Mouse (Mus musculus): ENCODE measurements at regions not wholly inside any gene's neighbourhood (a gene's known extent, or its start where the extent isn't known, plus 50 kb on each side); places are given as distances from the start of the nearest gene placed in this dataset.

GRCm38 (mm10) chr8:87095211-87095610 lies 210.2 kb upstream of the N4bp1 start:
- Histone ChIP-seq H3K4me3 (ENCODE audit: insufficient read depth, low read length) (no peak overlapping the region), H3K27ac (ENCODE audit: insufficient read depth, low read length) (no peak overlapping the region), H3K4me1 (ENCODE audit: control insufficient read depth, insufficient read depth, low read length) (no peaks in the 10 kb centered on the region)
- TF ChIP-seq POLR2A (IDR thresholded peaks at IDR 0.05; ENCODE audit: low read depth, low read length): no peak
- no peak for TF ChIP-seq CTCF (IDR thresholded peaks at IDR 0.05; ENCODE audit: borderline replicate concordance, insufficient read depth, low read length)

- no peaks in the 10 kb centered on the region for H3K4me1 ChIP-seq (ENCODE audit: control insufficient read depth, insufficient read depth, low read length)
- H3K4me3 ChIP-seq (ENCODE audit: insufficient read depth, low read length): no peak overlapping the region
- TF ChIP-seq POLR2A (IDR thresholded peaks at IDR 0.05; ENCODE audit: low read depth, low read length) (no peak), CTCF (IDR thresholded peaks at IDR 0.05; ENCODE audit: borderline replicate concordance, insufficient read depth, low read length) (no peak)
- no peak overlapping the region for H3K27ac ChIP-seq (ENCODE audit: insufficient read depth, low read length)
Measured at GRCm38 (mm10) chr8:87094685-87095084, 209.6 kb upstream of the N4bp1 start.

GRCm38 (mm10) chr8:87093716-87094115 lies 208.7 kb upstream of the N4bp1 start:
- no peaks in the 10 kb centered on the region for H3K4me1 ChIP-seq (ENCODE audit: control insufficient read depth, insufficient read depth, low read length)
- H3K27ac ChIP-seq (ENCODE audit: insufficient read depth, low read length): no peak overlapping the region
- TF ChIP-seq CTCF (IDR thresholded peaks at IDR 0.05; ENCODE audit: borderline replicate concordance, insufficient read depth, low read length) (no peak), POLR2A (IDR thresholded peaks at IDR 0.05; ENCODE audit: low read depth, low read length) (no peak)
- no peak overlapping the region for H3K4me3 ChIP-seq (ENCODE audit: insufficient read depth, low read length)

GRCm38 (mm10) chr8:87093081-87093480 lies 208.0 kb upstream of the N4bp1 start:
- Histone ChIP-seq H3K27ac (ENCODE audit: insufficient read depth, low read length) (no peak overlapping the region), H3K4me1 (ENCODE audit: control insufficient read depth, insufficient read depth, low read length) (no peaks in the 10 kb centered on the region), H3K4me3 (ENCODE audit: insufficient read depth, low read length) (no peak overlapping the region)
- no peak for TF ChIP-seq POLR2A (IDR thresholded peaks at IDR 0.05; ENCODE audit: low read depth, low read length)
- TF ChIP-seq CTCF (IDR thresholded peaks at IDR 0.05; ENCODE audit: borderline replicate concordance, insufficient read depth, low read length): no peak

GRCm38 (mm10) chr8:87087451-87088095 lies 202.5 kb upstream of the N4bp1 start:
- Histone ChIP-seq H3K4me1 (ENCODE audit: control insufficient read depth, insufficient read depth, low read length) (no peaks in the 10 kb centered on the region), H3K4me3 (ENCODE audit: insufficient read depth, low read length) (no peak overlapping the region), H3K27ac (ENCODE audit: insufficient read depth, low read length) (no peak overlapping the region)
- TF ChIP-seq CTCF (IDR thresholded peaks at IDR 0.05; ENCODE audit: borderline replicate concordance, insufficient read depth, low read length) (no peak), POLR2A (IDR thresholded peaks at IDR 0.05; ENCODE audit: low read depth, low read length) (no peak)

- Histone ChIP-seq H3K4me3 (ENCODE audit: insufficient read depth, low read length) (no peak overlapping the region), H3K4me1 (ENCODE audit: control insufficient read depth, insufficient read depth, low read length) (no peaks in the 10 kb centered on the region)
- TF ChIP-seq CTCF (IDR thresholded peaks at IDR 0.05; ENCODE audit: borderline replicate concordance, insufficient read depth, low read length) (no peak), POLR2A (IDR thresholded peaks at IDR 0.05; ENCODE audit: low read depth, low read length) (no peak)
Measured at GRCm38 (mm10) chr8:87078260-87078659, 193.2 kb upstream of the N4bp1 start.

GRCm38 (mm10) chr8:87075921-87076320 lies 190.9 kb upstream of the N4bp1 start:
- Histone ChIP-seq H3K27ac (ENCODE audit: insufficient read depth, low read length) (no peak overlapping the region), H3K4me3 (ENCODE audit: insufficient read depth, low read length) (no peak overlapping the region), H3K4me1 (ENCODE audit: control insufficient read depth, insufficient read depth, low read length) (peaks cover 4% of the 10 kb centered on the region)
- TF ChIP-seq CTCF (IDR thresholded peaks at IDR 0.05; ENCODE audit: borderline replicate concordance, insufficient read depth, low read length) (no peak), POLR2A (IDR thresholded peaks at IDR 0.05; ENCODE audit: low read depth, low read length) (no peak)

More at GRCm38 (mm10) chr8:87078260-87078659, 193.2 kb upstream of the N4bp1 start:
- H3K27ac ChIP-seq (ENCODE audit: insufficient read depth, low read length): no peak overlapping the region

GRCm38 (mm10) chr8:87071224-87071623 lies 186.2 kb upstream of the N4bp1 start:
- Histone ChIP-seq H3K27ac (ENCODE audit: insufficient read depth, low read length) (peak overlapping the region; percentile 37; the same call in 1 of the 2 replicates), H3K4me3 (ENCODE audit: insufficient read depth, low read length) (no peak overlapping the region), H3K4me1 (ENCODE audit: control insufficient read depth, insufficient read depth, low read length) (peaks cover 7% of the 10 kb centered on the region)
- TF ChIP-seq POLR2A (IDR thresholded peaks at IDR 0.05; ENCODE audit: low read depth, low read length) (no peak), CTCF (IDR thresholded peaks at IDR 0.05; ENCODE audit: borderline replicate concordance, insufficient read depth, low read length) (no peak)

GRCm38 (mm10) chr8:87067106-87067505 lies 182.0 kb upstream of the N4bp1 start:
- Histone ChIP-seq H3K4me1 (ENCODE audit: control insufficient read depth, insufficient read depth, low read length) (peaks cover 6% of the 10 kb centered on the region), H3K27ac (ENCODE audit: insufficient read depth, low read length) (no peak overlapping the region), H3K4me3 (ENCODE audit: insufficient read depth, low read length) (no peak overlapping the region)
- no peak for TF ChIP-seq CTCF (IDR thresholded peaks at IDR 0.05; ENCODE audit: borderline replicate concordance, insufficient read depth, low read length)

GRCm38 (mm10) chr8:87064768-87065167 lies 179.7 kb upstream of the N4bp1 start:
- H3K27ac ChIP-seq (ENCODE audit: insufficient read depth, low read length): no peak overlapping the region
- no peak overlapping the region for H3K4me3 ChIP-seq (ENCODE audit: insufficient read depth, low read length)
- H3K4me1 ChIP-seq (ENCODE audit: control insufficient read depth, insufficient read depth, low read length): no peaks in the 10 kb centered on the region; the same call in 1 of the 2 replicates
- TF ChIP-seq POLR2A (IDR thresholded peaks at IDR 0.05; ENCODE audit: low read depth, low read length) (no peak), CTCF (IDR thresholded peaks at IDR 0.05; ENCODE audit: borderline replicate concordance, insufficient read depth, low read length) (no peak)

Data from embryonic fibroblast, embryonic 13.5 days (primary cell).